Mouse (Mus musculus): ENCODE results near the gene Sde2. TPM values are rescaled to one million over a fixed set of nuclear protein-coding genes. Genes with fewer than 3 reads are reported as not detected.

Sde2 gene
- polyA plus RNA-seq, 1 experiment from 2014 or later, result 43.3 TPM

GRCm38 (mm10) chr1:180839201-180839910 lies 11.6 kb upstream of the Sde2 start:
- H3K36me3 ChIP-seq (replicated peaks), result no peaks in the 10 kb centered on the region
- no peak overlapping the region for H3K27ac ChIP-seq
- H3K4me3 ChIP-seq, result no peak overlapping the region
- 0 out of 2 replicates have a peak, but pooled peaks cover 4% of the 10 kb centered on the region for H3K4me1 ChIP-seq
- H3K27me3 ChIP-seq (ENCODE audit: poor library complexity, severe bottlenecking), result no peaks in the 10 kb centered on the region
- DNase-seq (ENCODE audit: extremely low spot score, low spot score), result no peak
- 77% methylated on average over 8 of the region's 8 CpGs for WGBS
- no peaks in the 10 kb centered on the region for H3K9me3 ChIP-seq

GRCm38 (mm10) chr1:180841561-180842300 lies 9.2 kb upstream of the Sde2 start:
- H3K4me1 ChIP-seq, result 0 out of 2 replicates have a peak, but pooled peaks cover 4% of the 10 kb centered on the region
- H3K4me3 ChIP-seq, result no peak overlapping the region
- no peak for DNase-seq (ENCODE audit: extremely low spot score, low spot score)
- H3K36me3 ChIP-seq (replicated peaks), result no peaks in the 10 kb centered on the region
- H3K27ac ChIP-seq, result no peak overlapping the region
- no peaks in the 10 kb centered on the region for H3K9me3 ChIP-seq
- H3K27me3 ChIP-seq (ENCODE audit: poor library complexity, severe bottlenecking), result no peaks in the 10 kb centered on the region
- WGBS, result 85% methylated on average over 8 of the region's 8 CpGs

GRCm38 (mm10) chr1:180848114-180848510 lies 2.8 kb upstream of the Sde2 start:
- DNase-seq (ENCODE audit: extremely low spot score, low spot score), result peak; percentile 55
- Histone ChIP-seq H3K9me3 (no peaks in the 10 kb centered on the region), H3K4me3 (peak overlapping the region; percentile 45), H3K27me3 (ENCODE audit: poor library complexity, severe bottlenecking) (no peaks in the 10 kb centered on the region), H3K4me1 (peaks cover 50% of the 10 kb centered on the region), H3K36me3 (replicated peaks) (peaks cover 4% of the 10 kb centered on the region; the same call in 1 of the 2 replicates), H3K27ac (peak overlapping the region; percentile 97)
- 2% methylated on average over 9 of the region's 9 CpGs for WGBS

- WGBS, result 39% methylated on average over 11 of the region's 11 CpGs
- Histone ChIP-seq H3K4me1 (peaks cover 50% of the 10 kb centered on the region), H3K27ac (peak overlapping the region; percentile 97), H3K27me3 (ENCODE audit: poor library complexity, severe bottlenecking) (no peaks in the 10 kb centered on the region), H3K36me3 (replicated peaks) (peaks cover 6% of the 10 kb centered on the region; the same call in 1 of the 2 replicates), H3K4me3 (peak overlapping the region; percentile 45), H3K9me3 (no peaks in the 10 kb centered on the region)
- peak; percentile 38 for DNase-seq (ENCODE audit: extremely low spot score, low spot score)
Measured at GRCm38 (mm10) chr1:180848511-180849241, 2.3 kb upstream of the Sde2 start.

GRCm38 (mm10) chr1:180849701-180850301 lies 1.1 kb upstream of the Sde2 start:
- Histone ChIP-seq H3K4me3 (peak overlapping the region; percentile 86), H3K9me3 (no peaks in the 10 kb centered on the region), H3K27ac (peak overlapping the region; percentile 97), H3K4me1 (peaks cover 50% of the 10 kb centered on the region), H3K27me3 (ENCODE audit: poor library complexity, severe bottlenecking) (no peaks in the 10 kb centered on the region), H3K36me3 (replicated peaks) (peaks cover 8% of the 10 kb centered on the region)
- peak; percentile 30 for DNase-seq (ENCODE audit: extremely low spot score, low spot score)
- 46% methylated on average over 11 of the region's 11 CpGs for WGBS

- no peak overlapping the region for H3K4me3 ChIP-seq
- peaks cover 90% of the 10 kb centered on the region for H3K36me3 ChIP-seq (replicated peaks)
- H3K4me1 ChIP-seq, result no peaks in the 10 kb centered on the region
- no peaks in the 10 kb centered on the region for H3K9me3 ChIP-seq
- no peak overlapping the region for H3K27ac ChIP-seq
- H3K27me3 ChIP-seq (ENCODE audit: poor library complexity, severe bottlenecking), result no peaks in the 10 kb centered on the region
- DNase-seq (ENCODE audit: extremely low spot score, low spot score), result no peak
Measured at GRCm38 (mm10) chr1:180858763-180859162, 7.8 kb downstream of the Sde2 start.

- WGBS, result 89% methylated on average over 6 of the region's 6 CpGs
- H3K36me3 ChIP-seq (replicated peaks), result peaks cover 98% of the 10 kb centered on the region
- DNase-seq (ENCODE audit: extremely low spot score, low spot score), result no peak
- no peaks in the 10 kb centered on the region for H3K4me1 ChIP-seq
- H3K4me3 ChIP-seq, result no peak overlapping the region
- H3K27ac ChIP-seq, result no peak overlapping the region
- H3K9me3 ChIP-seq, result no peaks in the 10 kb centered on the region
- H3K27me3 ChIP-seq (ENCODE audit: poor library complexity, severe bottlenecking), result no peaks in the 10 kb centered on the region
Measured at GRCm38 (mm10) chr1:180860030-180860429, 9.1 kb downstream of the Sde2 start.

GRCm38 (mm10) chr1:180863606-180864005 lies 12.7 kb downstream of the Sde2 start:
- H3K27me3 ChIP-seq (ENCODE audit: poor library complexity, severe bottlenecking), result no peaks in the 10 kb centered on the region
- H3K36me3 ChIP-seq (replicated peaks), result peaks cover 98% of the 10 kb centered on the region
- no peaks in the 10 kb centered on the region for H3K4me1 ChIP-seq
- 47% methylated on average over 1 of the region's 1 CpGs for WGBS
- H3K4me3 ChIP-seq, result no peak overlapping the region
- DNase-seq (ENCODE audit: extremely low spot score, low spot score), result no peak
- no peak overlapping the region for H3K27ac ChIP-seq
- H3K9me3 ChIP-seq, result no peaks in the 10 kb centered on the region

GRCm38 (mm10) chr1:180866001-180866400 lies 15.1 kb downstream of the Sde2 start:
- Histone ChIP-seq H3K4me1 (no peaks in the 10 kb centered on the region), H3K27me3 (ENCODE audit: poor library complexity, severe bottlenecking) (no peaks in the 10 kb centered on the region), H3K27ac (no peak overlapping the region), H3K4me3 (no peak overlapping the region), H3K9me3 (no peaks in the 10 kb centered on the region), H3K36me3 (replicated peaks) (peaks cover 76% of the 10 kb centered on the region)
- 95% methylated on average over 7 of the region's 7 CpGs for WGBS
- DNase-seq (ENCODE audit: extremely low spot score, low spot score), result no peak

GRCm38 (mm10) chr1:180870122-180870650 lies 19.3 kb downstream of the Sde2 start:
- no peak for DNase-seq (ENCODE audit: extremely low spot score, low spot score)
- 79% methylated on average over 13 of the region's 13 CpGs for WGBS
- no peaks in the 10 kb centered on the region for H3K27me3 ChIP-seq (ENCODE audit: poor library complexity, severe bottlenecking)
- peaks cover 36% of the 10 kb centered on the region for H3K36me3 ChIP-seq (replicated peaks)
- H3K4me3 ChIP-seq, result no peak overlapping the region
- H3K27ac ChIP-seq, result no peak overlapping the region
- H3K9me3 ChIP-seq, result no peaks in the 10 kb centered on the region
- H3K4me1 ChIP-seq, result no peaks in the 10 kb centered on the region

GRCm38 (mm10) chr1:180873861-180874484 lies 23.0 kb downstream of the Sde2 start:
- H3K4me1 ChIP-seq, result no peaks in the 10 kb centered on the region
- DNase-seq (ENCODE audit: extremely low spot score, low spot score), result peak; percentile 65
- H3K27me3 ChIP-seq (ENCODE audit: poor library complexity, severe bottlenecking), result no peaks in the 10 kb centered on the region
- H3K9me3 ChIP-seq, result 0 out of 2 replicates have a peak, but pooled peaks cover 5% of the 10 kb centered on the region
- H3K4me3 ChIP-seq, result no peak overlapping the region
- no peak overlapping the region for H3K27ac ChIP-seq
- 18% methylated on average over 9 of the region's 9 CpGs for WGBS
- H3K36me3 ChIP-seq (replicated peaks), result no peaks in the 10 kb centered on the region

GRCm38 (mm10) chr1:180874615-180875014 lies 23.7 kb downstream of the Sde2 start:
- DNase-seq (ENCODE audit: extremely low spot score, low spot score), result no peak
- Histone ChIP-seq H3K4me3 (no peak overlapping the region), H3K4me1 (no peaks in the 10 kb centered on the region), H3K27ac (no peak overlapping the region), H3K9me3 (0 out of 2 replicates have a peak, but pooled peaks cover 5% of the 10 kb centered on the region), H3K27me3 (ENCODE audit: poor library complexity, severe bottlenecking) (no peaks in the 10 kb centered on the region), H3K36me3 (replicated peaks) (no peaks in the 10 kb centered on the region)
- WGBS, result 89% methylated on average over 2 of the region's 2 CpGs
